Mouse (Mus musculus): Measurements from ENCODE around the gene Hspbp1. TPM values are rescaled to one million over a fixed set of nuclear protein-coding genes. Genes with fewer than 3 reads are reported as not detected.

Gene Hspbp1
- polyA plus RNA-seq, 1 experiment from 2014 or later = 74.9 TPM

GRCm38 (mm10) chr7:4668506-4668905, 16.4 kb downstream of the Hspbp1 start:
- DNase-seq (ENCODE audit: low spot score) = no peak

GRCm38 (mm10) chr7:4666871-4667270, 18.0 kb downstream of the Hspbp1 start:
- DNase-seq (ENCODE audit: low spot score) = no peak

GRCm38 (mm10) chr7:4663742-4664141, 21.1 kb downstream of the Hspbp1 start:
- DNase-seq (ENCODE audit: low spot score) = no peak

- no peak for DNase-seq (ENCODE audit: low spot score)
Measured at GRCm38 (mm10) chr7:4663179-4663578, 21.7 kb downstream of the Hspbp1 start.

- no peak for DNase-seq (ENCODE audit: low spot score)
Measured at GRCm38 (mm10) chr7:4659911-4660443, 24.9 kb downstream of the Hspbp1 start.

GRCm38 (mm10) chr7:4658912-4659551, 25.8 kb downstream of the Hspbp1 start, which contains the start of gene Ppp6r1:
Gene Ppp6r1 (minus strand): TSS chr7:4659019.
- DNase-seq (ENCODE audit: low spot score) = peak; percentile 99

GRCm38 (mm10) chr7:4658128-4658907, 26.6 kb downstream of the Hspbp1 start:
- peak; percentile 48 for DNase-seq (ENCODE audit: low spot score)

GRCm38 (mm10) chr7:4657521-4658127, 27.2 kb downstream of the Hspbp1 start:
- DNase-seq (ENCODE audit: low spot score) = peak; percentile 15

GRCm38 (mm10) chr7:4656818-4657217, 28.1 kb downstream of the Hspbp1 start:
- DNase-seq (ENCODE audit: low spot score) = no peak

- no peak for DNase-seq (ENCODE audit: low spot score)
Measured at GRCm38 (mm10) chr7:4655916-4656315, 29.0 kb downstream of the Hspbp1 start.

- DNase-seq (ENCODE audit: low spot score) = peak; percentile 75
Measured at GRCm38 (mm10) chr7:4655393-4655792, 29.5 kb downstream of the Hspbp1 start.

GRCm38 (mm10) chr7:4654221-4654620, 30.6 kb downstream of the Hspbp1 start:
- peak; percentile 24 for DNase-seq (ENCODE audit: low spot score)

- peak; percentile 91 for DNase-seq (ENCODE audit: low spot score)
Measured at GRCm38 (mm10) chr7:4653780-4654179, 31.1 kb downstream of the Hspbp1 start.

GRCm38 (mm10) chr7:4653351-4653750, 31.5 kb downstream of the Hspbp1 start:
- DNase-seq (ENCODE audit: low spot score) = peak; percentile 26

- DNase-seq (ENCODE audit: low spot score) = no peak
Measured at GRCm38 (mm10) chr7:4652726-4653125, 32.1 kb downstream of the Hspbp1 start.

GRCm38 (mm10) chr7:4651581-4651980, 33.3 kb downstream of the Hspbp1 start:
- DNase-seq (ENCODE audit: low spot score) = peak; percentile 68

- DNase-seq (ENCODE audit: low spot score) = no peak
Measured at GRCm38 (mm10) chr7:4647992-4648391, 36.9 kb downstream of the Hspbp1 start.

GRCm38 (mm10) chr7:4647291-4647690, 37.6 kb downstream of the Hspbp1 start:
- no peak for DNase-seq (ENCODE audit: low spot score)

- DNase-seq (ENCODE audit: low spot score) = no peak
Measured at GRCm38 (mm10) chr7:4646806-4647205, 38.1 kb downstream of the Hspbp1 start.

GRCm38 (mm10) chr7:4643225-4643624, 41.6 kb downstream of the Hspbp1 start:
- DNase-seq (ENCODE audit: low spot score) = no peak

- no peak for DNase-seq (ENCODE audit: low spot score)
Measured at GRCm38 (mm10) chr7:4641956-4642355, 42.9 kb downstream of the Hspbp1 start.

- no peak for DNase-seq (ENCODE audit: low spot score)
Measured at GRCm38 (mm10) chr7:4641155-4641554, 43.7 kb downstream of the Hspbp1 start.

Data from thymus, postnatal 0 days (tissue).